Mouse (Mus musculus) ES-Bruce4 (cell line): ENCODE measurements around the gene Fam169b. TPM values are rescaled to one million over a fixed set of nuclear protein-coding genes. Genes with fewer than 3 reads are reported as not detected.

ENCODE experiments used
- H3K27ac ChIP-seq: 2 replicates; pipeline ENCODE4 v1.5.1; 2012; ENCODE audit warnings: low read length, inconsistent platforms; ENCODE audit not compliant: insufficient read depth
- H3K27me3 ChIP-seq: 2 replicates; pipeline ENCODE4 v1.6.1; 2012; ENCODE audit warnings: mild to moderate bottlenecking, low read length, inconsistent platforms; ENCODE audit not compliant: control insufficient read depth, poor library complexity, insufficient read depth, severe bottlenecking
- H3K36me3 ChIP-seq: 2 replicates; pipeline ENCODE4 v1.6.1; 2012; ENCODE audit warnings: inconsistent platforms, mild to moderate bottlenecking, low read length, moderate library complexity; ENCODE audit not compliant: control insufficient read depth, poor library complexity, insufficient read depth, severe bottlenecking
- H3K4me1 ChIP-seq: one replicate; pipeline ENCODE4 v1.8.1; 2011; ENCODE audit warnings: low read length; ENCODE audit not compliant: control insufficient read depth, insufficient read depth
- H3K4me3 ChIP-seq: 2 replicates; pipeline ENCODE4 v1.5.1; 2011; ENCODE audit warnings: low read depth, mild to moderate bottlenecking, low read length
- H3K9ac ChIP-seq: 2 replicates; pipeline ENCODE4 v1.6.1; 2012; ENCODE audit warnings: low read depth, mild to moderate bottlenecking, inconsistent platforms; ENCODE audit not compliant: poor library complexity, severe bottlenecking
- H3K9me3 ChIP-seq: replicated peaks from 2 replicates; pipeline ENCODE4 v1.6.1; 2012; ENCODE audit warnings: mild to moderate bottlenecking, low read length, inconsistent platforms; ENCODE audit not compliant: control insufficient read depth, poor library complexity, insufficient read depth, severe bottlenecking
- CTCF ChIP-seq: IDR thresholded peaks from one replicate; pipeline ENCODE4 v1.8.1; 2011; ENCODE audit warnings: low read depth, low read length
- EP300 ChIP-seq: IDR thresholded peaks from 2 replicates; pipeline ENCODE4 v1.6.1; 2011; ENCODE audit warnings: low read depth, low read length; ENCODE audit not compliant: insufficient read depth
- POLR2A ChIP-seq: IDR thresholded peaks from one replicate; pipeline ENCODE4 v1.8.1; 2011; ENCODE audit warnings: low read length; ENCODE audit not compliant: insufficient read depth
- polyA plus RNA-seq: library from polyadenylated mRNA; stranded (reverse); fragments of >200 nt; gene quantifications from 2 replicates; pipeline ENCODE4 v1.2.4, GENCODE M21; 2011; ENCODE audit warnings: low read depth; ENCODE audit not compliant: missing spikeins, insufficient read depth, insufficient read length

The Fam169b gene
- polyA plus RNA-seq, 1 experiment: 7.5 TPM

DNA sequence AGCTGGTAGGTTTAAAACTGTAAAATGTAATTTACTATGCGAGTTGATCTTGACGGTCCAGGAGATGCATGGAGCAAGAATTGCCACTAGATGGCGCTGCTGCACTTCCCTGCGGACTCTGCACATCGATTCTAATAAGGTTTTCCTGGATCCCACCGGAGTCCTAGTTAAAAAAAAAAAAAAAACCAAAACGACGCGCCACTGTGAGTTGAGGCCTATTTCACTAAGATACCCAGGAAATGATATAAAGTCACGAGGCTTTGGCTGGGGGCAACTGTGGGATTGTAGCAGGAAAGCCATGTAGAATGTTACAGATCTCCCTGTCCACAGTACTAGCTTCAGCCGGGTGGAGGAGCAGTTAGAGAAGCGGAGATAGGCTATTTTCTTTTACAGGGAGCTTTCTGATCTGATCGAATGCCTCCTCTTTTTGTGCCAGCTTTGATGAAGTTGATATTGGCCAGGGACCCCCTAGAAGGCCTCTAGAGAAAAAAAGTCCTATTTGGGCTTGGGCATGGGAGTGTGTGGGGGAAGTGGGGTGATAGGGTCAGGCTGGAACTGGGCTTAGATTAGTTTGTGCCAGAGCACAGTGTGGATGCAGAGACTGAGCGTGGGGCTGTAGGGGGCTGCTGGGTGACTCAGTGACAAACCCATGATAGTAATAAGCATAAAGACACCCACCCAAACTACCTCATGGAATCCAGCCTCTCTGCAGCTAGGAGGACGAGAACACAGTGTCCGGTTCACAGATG lies 100.6 kb downstream of the Fam169b start:
- Histone ChIP-seq H3K9ac (no peak overlapping the region), H3K27ac (no peak overlapping the region), H3K27me3 (no peaks in the 10 kb centered on the region), H3K4me3 (no peak overlapping the region), H3K9me3 (no peaks in the 10 kb centered on the region), H3K4me1 (no peaks in the 10 kb centered on the region), H3K36me3 (no peaks in the 10 kb centered on the region)
- TF ChIP-seq EP300 (no peak), CTCF (peak; percentile 91), POLR2A (no peak)

DNA sequence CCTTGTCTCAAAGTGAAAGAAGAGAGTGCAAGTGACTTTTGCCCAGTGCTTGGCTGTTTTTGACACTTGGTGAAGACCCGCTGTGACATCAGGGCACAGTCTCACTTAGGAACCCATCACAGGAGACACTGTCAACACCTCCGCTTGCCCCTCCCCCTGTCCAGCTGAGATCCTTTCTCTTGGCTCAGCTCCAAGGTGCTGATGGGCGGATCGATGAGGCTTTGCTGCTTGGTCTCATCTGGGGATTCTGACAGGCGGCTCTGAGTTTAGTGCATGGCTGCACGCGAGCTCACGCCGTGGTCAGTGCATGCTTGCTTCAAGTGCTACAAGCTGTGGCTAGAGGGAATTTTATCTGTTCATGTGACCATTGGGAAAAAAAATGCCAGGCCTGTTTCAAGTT lies 108.5 kb downstream of the Fam169b start:
- no peaks in the 10 kb centered on the region for H3K36me3 ChIP-seq
- no peak overlapping the region for H3K9ac ChIP-seq
- no peaks in the 10 kb centered on the region for H3K4me1 ChIP-seq
- no peak overlapping the region for H3K27ac ChIP-seq
- no peaks in the 10 kb centered on the region for H3K9me3 ChIP-seq
- no peaks in the 10 kb centered on the region for H3K27me3 ChIP-seq
- TF ChIP-seq POLR2A (no peak), EP300 (no peak), CTCF (no peak)
- H3K4me3 ChIP-seq: no peak overlapping the region

DNA sequence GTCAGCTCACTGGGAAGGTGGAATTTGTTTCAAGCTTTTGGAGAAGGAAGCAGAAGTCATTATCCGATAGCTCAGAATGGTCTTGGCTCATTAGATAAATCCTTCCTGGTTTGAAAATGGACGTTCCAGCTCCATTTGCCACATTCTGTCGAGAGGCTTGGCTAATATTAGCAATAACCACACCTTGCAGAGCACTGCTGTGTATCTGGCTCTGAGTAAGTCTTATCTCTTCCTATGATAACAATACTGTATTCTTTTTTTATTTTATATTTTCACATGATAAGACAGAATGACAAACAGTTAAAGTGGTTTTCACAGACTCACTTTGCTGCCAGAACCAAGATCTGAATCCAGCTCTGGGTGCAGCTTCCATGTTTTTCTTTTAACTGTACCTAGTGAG lies 113.1 kb downstream of the Fam169b start:
- no peaks in the 10 kb centered on the region for H3K27me3 ChIP-seq
- H3K4me3 ChIP-seq: no peak overlapping the region
- H3K36me3 ChIP-seq: no peaks in the 10 kb centered on the region
- TF ChIP-seq CTCF: no peak
- TF ChIP-seq POLR2A: no peak
- no peak for TF ChIP-seq EP300
- no peaks in the 10 kb centered on the region for H3K9me3 ChIP-seq
- H3K27ac ChIP-seq: no peak overlapping the region
- H3K4me1 ChIP-seq: no peaks in the 10 kb centered on the region
- no peak overlapping the region for H3K9ac ChIP-seq

DNA sequence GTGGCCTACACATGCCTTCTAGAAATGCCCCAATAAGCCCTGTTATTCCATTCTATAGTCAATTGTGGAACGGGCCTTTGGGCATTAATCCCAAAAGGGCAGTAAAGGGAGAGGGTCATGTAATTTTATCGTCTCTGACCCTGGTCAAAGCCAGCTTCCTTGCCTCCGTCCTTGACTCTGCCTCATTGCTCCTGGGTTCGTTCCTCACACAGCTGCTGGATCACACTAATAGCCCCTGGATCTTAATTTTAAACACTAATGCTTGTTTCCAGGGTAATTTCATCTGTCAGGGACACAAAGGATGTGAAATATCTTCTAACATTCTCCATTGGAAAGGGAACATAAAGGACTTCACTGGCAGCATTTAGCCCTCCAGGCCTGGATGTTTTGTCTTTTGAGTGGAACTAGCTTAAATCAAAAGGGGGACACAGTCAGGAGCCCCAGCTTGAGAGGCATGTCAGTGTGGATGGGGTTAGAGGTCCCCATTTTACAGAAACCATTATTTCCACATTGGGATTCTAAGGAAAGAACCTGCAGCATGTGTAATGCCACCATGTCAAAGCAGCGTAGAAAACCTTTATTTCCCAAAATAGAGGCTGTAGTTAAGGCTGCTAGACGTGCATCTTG lies 122.2 kb downstream of the Fam169b start:
- Histone ChIP-seq H3K4me3 (no peak overlapping the region), H3K4me1 (no peaks in the 10 kb centered on the region), H3K9me3 (no peaks in the 10 kb centered on the region), H3K27ac (no peak overlapping the region), H3K27me3 (no peaks in the 10 kb centered on the region), H3K9ac (no peak overlapping the region), H3K36me3 (no peaks in the 10 kb centered on the region)
- TF ChIP-seq EP300 (no peak), POLR2A (no peak), CTCF (no peak)

DNA sequence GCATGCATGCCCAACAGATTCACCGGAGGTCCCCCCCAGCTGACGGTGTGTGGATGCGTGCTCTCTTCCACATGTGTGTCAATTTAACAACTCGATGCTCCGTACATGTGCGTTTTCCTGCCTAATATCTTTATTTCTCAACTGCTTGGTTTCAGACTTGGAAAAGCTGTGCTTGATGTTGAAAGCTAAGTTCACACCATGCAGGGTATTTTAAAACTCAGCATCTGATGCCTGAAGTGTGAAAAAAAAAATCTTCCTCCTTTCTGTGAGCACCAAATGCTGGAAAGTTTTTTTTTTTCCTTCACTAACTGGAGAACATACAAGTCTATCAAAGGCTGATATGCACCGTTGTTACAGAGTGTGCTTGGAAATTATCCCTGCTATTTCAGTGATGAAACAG lies 126.9 kb downstream of the Fam169b start:
- Histone ChIP-seq H3K4me3 (no peak overlapping the region), H3K9ac (no peak overlapping the region), H3K27me3 (no peaks in the 10 kb centered on the region), H3K9me3 (no peaks in the 10 kb centered on the region), H3K36me3 (no peaks in the 10 kb centered on the region), H3K4me1 (no peaks in the 10 kb centered on the region), H3K27ac (no peak overlapping the region)
- no peak for TF ChIP-seq CTCF
- no peak for TF ChIP-seq POLR2A
- no peak for TF ChIP-seq EP300

DNA sequence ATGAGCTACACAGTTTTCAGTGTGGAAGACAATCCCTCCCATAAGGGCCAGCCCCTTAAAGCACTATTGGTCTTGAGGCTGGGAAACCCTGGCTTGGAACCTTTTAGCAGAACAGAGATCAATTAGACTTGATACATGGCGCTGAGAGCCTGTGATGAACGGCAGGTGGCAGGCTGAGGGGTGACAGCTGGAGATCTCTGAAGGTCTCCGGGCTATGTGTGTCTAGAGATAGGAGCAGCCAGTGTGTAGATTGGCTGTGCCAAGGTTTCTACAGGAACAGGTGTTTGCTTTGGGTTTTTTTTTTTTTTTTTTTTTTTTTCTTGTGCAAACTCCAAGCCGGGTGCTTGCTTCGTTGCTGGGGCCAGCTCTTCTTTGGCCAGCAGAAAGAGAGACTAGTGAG lies 135.0 kb downstream of the Fam169b start:
- TF ChIP-seq EP300 (no peak), CTCF (no peak), POLR2A (no peak)
- H3K27ac ChIP-seq: no peak overlapping the region
- H3K4me3 ChIP-seq: no peak overlapping the region
- H3K36me3 ChIP-seq: no peaks in the 10 kb centered on the region
- H3K9ac ChIP-seq: no peak overlapping the region
- no peaks in the 10 kb centered on the region for H3K9me3 ChIP-seq
- H3K27me3 ChIP-seq: no peaks in the 10 kb centered on the region
- H3K4me1 ChIP-seq: no peaks in the 10 kb centered on the region

Other genes starting within 250 kb of the Fam169b start
- 3.4 and 3.5 TPM in 2 replicates for gene Pgpep1l, start 9.6 kb upstream of the Fam169b start, polyA plus RNA-seq